Mouse (Mus musculus): ENCODE results near the gene H2-Eb2. TPM values are rescaled to one million over a fixed set of nuclear protein-coding genes. Genes with fewer than 3 reads are reported as not detected.

H2-Eb2 gene
- polyA plus RNA-seq, 1 experiment from 2014 or later: 0.09 TPM

GRCm38 (mm10) chr17:34383212-34383611 lies 57.7 kb downstream of the H2-Eb2 start:
- Histone ChIP-seq H3K9me3 (ENCODE audit: control insufficient read depth, low read length) (no peaks in the 10 kb centered on the region), H3K27me3 (ENCODE audit: control insufficient read depth, insufficient read depth, low read length) (no peaks in the 10 kb centered on the region), H3K4me1 (ENCODE audit: control insufficient read depth, insufficient read depth, low read length) (no peaks in the 10 kb centered on the region), H3K9ac (ENCODE audit: low read depth, low read length) (no peak overlapping the region), H3K4me3 (ENCODE audit: low read length) (no peak overlapping the region), H3K4me2 (replicated peaks; ENCODE audit: low read depth, low read length) (no peak overlapping the region), H3K36me3 (ENCODE audit: control insufficient read depth, insufficient read depth, low read length) (no peaks in the 10 kb centered on the region), H3K27ac (ENCODE audit: low read depth, low read length) (no peak overlapping the region)
- ATAC-seq (ENCODE audit: low FRiP score, low TSS enrichment): no peak
- 79% methylated on average over 7 of the region's 7 CpGs for WGBS

- Histone ChIP-seq H3K9ac (ENCODE audit: low read depth, low read length) (no peak overlapping the region), H3K27me3 (ENCODE audit: control insufficient read depth, insufficient read depth, low read length) (no peaks in the 10 kb centered on the region), H3K4me3 (ENCODE audit: low read length) (no peak overlapping the region), H3K9me3 (ENCODE audit: control insufficient read depth, low read length) (no peaks in the 10 kb centered on the region), H3K4me2 (replicated peaks; ENCODE audit: low read depth, low read length) (no peak overlapping the region), H3K27ac (ENCODE audit: low read depth, low read length) (no peak overlapping the region), H3K36me3 (ENCODE audit: control insufficient read depth, insufficient read depth, low read length) (no peaks in the 10 kb centered on the region), H3K4me1 (ENCODE audit: control insufficient read depth, insufficient read depth, low read length) (no peaks in the 10 kb centered on the region)
- 67% methylated on average over 3 of the region's 3 CpGs for WGBS
- no peak for ATAC-seq (ENCODE audit: low FRiP score, low TSS enrichment)
Observed at GRCm38 (mm10) chr17:34384699-34385098, 59.2 kb downstream of the H2-Eb2 start.

- H3K4me2 ChIP-seq (replicated peaks; ENCODE audit: low read depth, low read length): no peak overlapping the region
- no peaks in the 10 kb centered on the region for H3K9me3 ChIP-seq (ENCODE audit: control insufficient read depth, low read length)
- WGBS: 80% methylated on average over 2 of the region's 2 CpGs
- no peaks in the 10 kb centered on the region for H3K36me3 ChIP-seq (ENCODE audit: control insufficient read depth, insufficient read depth, low read length)
- H3K9ac ChIP-seq (ENCODE audit: low read depth, low read length): no peak overlapping the region
- no peak overlapping the region for H3K27ac ChIP-seq (ENCODE audit: low read depth, low read length)
- no peak overlapping the region for H3K4me3 ChIP-seq (ENCODE audit: low read length)
- no peak for ATAC-seq (ENCODE audit: low FRiP score, low TSS enrichment)
- no peaks in the 10 kb centered on the region for H3K27me3 ChIP-seq (ENCODE audit: control insufficient read depth, insufficient read depth, low read length)
- no peaks in the 10 kb centered on the region for H3K4me1 ChIP-seq (ENCODE audit: control insufficient read depth, insufficient read depth, low read length)
Observed at GRCm38 (mm10) chr17:34386656-34387055, 61.2 kb downstream of the H2-Eb2 start.

GRCm38 (mm10) chr17:34388513-34388912 lies 63.0 kb downstream of the H2-Eb2 start:
- Histone ChIP-seq H3K4me3 (ENCODE audit: low read length) (no peak overlapping the region), H3K9me3 (ENCODE audit: control insufficient read depth, low read length) (no peaks in the 10 kb centered on the region), H3K27ac (ENCODE audit: low read depth, low read length) (no peak overlapping the region), H3K4me1 (ENCODE audit: control insufficient read depth, insufficient read depth, low read length) (no peaks in the 10 kb centered on the region), H3K27me3 (ENCODE audit: control insufficient read depth, insufficient read depth, low read length) (no peaks in the 10 kb centered on the region), H3K36me3 (ENCODE audit: control insufficient read depth, insufficient read depth, low read length) (no peaks in the 10 kb centered on the region), H3K9ac (ENCODE audit: low read depth, low read length) (no peak overlapping the region), H3K4me2 (replicated peaks; ENCODE audit: low read depth, low read length) (no peak overlapping the region)
- ATAC-seq (ENCODE audit: low FRiP score, low TSS enrichment): no peak
- WGBS: 38% methylated on average over 4 of the region's 4 CpGs

Other genes with a start within 250 kb of the H2-Eb2 start
- gene H2-Oa, start 233.3 kb upstream of the H2-Eb2 start, polyA plus RNA-seq (2014; fragmentation: Nextera tagmentation; extraction: Ambion mirVana): 0.51 and 0.76 TPM in 2 replicates
- gene H2-DMa, start 206.1 kb upstream of the H2-Eb2 start, polyA plus RNA-seq (2014; fragmentation: Nextera tagmentation; extraction: Ambion mirVana): 16.1 and 19.3 TPM in 2 replicates
- 153 and 178 TPM in 2 replicates for gene Brd2, start 203.0 kb upstream of the H2-Eb2 start, polyA plus RNA-seq (2014; fragmentation: Nextera tagmentation; extraction: Ambion mirVana)
- 18.5 and 21.9 TPM in 2 replicates for gene H2-DMb2, start 182.4 kb upstream of the H2-Eb2 start, polyA plus RNA-seq (2014; fragmentation: Nextera tagmentation; extraction: Ambion mirVana)
- gene H2-DMb1, start 172.6 kb upstream of the H2-Eb2 start, polyA plus RNA-seq (2014; fragmentation: Nextera tagmentation; extraction: Ambion mirVana): 4.1 and 4.2 TPM in 2 replicates
- gene Tap1, start 138.1 kb upstream of the H2-Eb2 start, polyA plus RNA-seq (2014; fragmentation: Nextera tagmentation; extraction: Ambion mirVana): 1.9 and 2.9 TPM in 2 replicates
- 2.1 and 3.4 TPM in 2 replicates for gene Psmb9, start 137.9 kb upstream of the H2-Eb2 start, polyA plus RNA-seq (2014; fragmentation: Nextera tagmentation; extraction: Ambion mirVana)
- 4.3 and 4.8 TPM in 2 replicates for gene Psmb8, start 127.9 kb upstream of the H2-Eb2 start, polyA plus RNA-seq (2014; fragmentation: Nextera tagmentation; extraction: Ambion mirVana)
- gene Tap2, start 122.1 kb upstream of the H2-Eb2 start, polyA plus RNA-seq (2014; fragmentation: Nextera tagmentation; extraction: Ambion mirVana): 1.2 and 1.8 TPM in 2 replicates
- gene H2-Ob, start 86.8 kb upstream of the H2-Eb2 start, polyA plus RNA-seq (2014; fragmentation: Nextera tagmentation; extraction: Ambion mirVana): not detected in 2 replicates
- 21.7 and 22.9 TPM in 2 replicates for gene H2-Ab1, start 68.0 kb upstream of the H2-Eb2 start, polyA plus RNA-seq (2014; fragmentation: Nextera tagmentation; extraction: Ambion mirVana)
- 2.7 TPM in 2 replicates for gene H2-Aa, start 37.8 kb upstream of the H2-Eb2 start, polyA plus RNA-seq (2014; fragmentation: Nextera tagmentation; extraction: Ambion mirVana)
- 5.9 and 7.1 TPM in 2 replicates for gene H2-Eb1, start 19.8 kb upstream of the H2-Eb2 start, polyA plus RNA-seq (2014; fragmentation: Nextera tagmentation; extraction: Ambion mirVana)
- gene Btnl2, start 29.2 kb downstream of the H2-Eb2 start, polyA plus RNA-seq (2014; fragmentation: Nextera tagmentation; extraction: Ambion mirVana): 0.14 TPM in 1 of 2 replicates, not detected in the other
- gene Btnl1, start 51.5 kb downstream of the H2-Eb2 start, polyA plus RNA-seq (2014; fragmentation: Nextera tagmentation; extraction: Ambion mirVana): not detected in 2 replicates
- 0.74 and 1.9 TPM in 2 replicates for gene BC051142, start 73.2 kb downstream of the H2-Eb2 start, polyA plus RNA-seq (2014; fragmentation: Nextera tagmentation; extraction: Ambion mirVana)
- not detected in 2 replicates for gene Btnl4, start 151.7 kb downstream of the H2-Eb2 start, polyA plus RNA-seq (2014; fragmentation: Nextera tagmentation; extraction: Ambion mirVana)
- not detected in 2 replicates for gene Btnl6, start 191.7 kb downstream of the H2-Eb2 start, polyA plus RNA-seq (2014; fragmentation: Nextera tagmentation; extraction: Ambion mirVana)
- 9.7 and 11.2 TPM in 2 replicates for gene Notch4, start 238.6 kb downstream of the H2-Eb2 start, polyA plus RNA-seq (2014; fragmentation: Nextera tagmentation; extraction: Ambion mirVana)